Mouse (Mus musculus) heart, adult 11 months (tissue): ENCODE data around the gene Gm5916.

Experiments
- DNase-seq: peaks from one replicate; pipeline ENCODE4 v3.0.0; 2022

Gene Gm5916

GRCm38 (mm10) chr9:36128679-36129078 lies at the start of gene Gm5916:
Gene Gm5916, minus strand, starts transcription at chr9:36128779.
- no peak for DNase-seq
